Mouse (Mus musculus) liver, adult 2 months (tissue): ENCODE measurements at regions not wholly inside any gene's neighbourhood (a gene's known extent, or its start where the extent isn't known, plus 50 kb on each side); places are given as distances from the start of the nearest gene placed in this dataset.

ENCODE experiments used
- DNase-seq: peaks from one replicate; pipeline ENCODE4 v3.0.0-alpha.2; 2011; ENCODE audit warnings: low read depth, low spot score; ENCODE audit errors: extremely low read depth
- H3K27ac ChIP-seq: fragments of 200-500 bp; replicated peaks from 2 replicates; pipeline ENCODE4 v1.5.1; 2012; ENCODE audit warnings: low read depth, mild to moderate bottlenecking, control low read depth, inconsistent platforms, low read length; ENCODE audit not compliant: insufficient read depth
- H3K27me3 ChIP-seq: fragments of 200-500 bp; 2 replicates; pipeline ENCODE4 v1.6.1; 2012; ENCODE audit warnings: mild to moderate bottlenecking, moderate library complexity, low read length, inconsistent platforms; ENCODE audit not compliant: control insufficient read depth, insufficient read depth
- H3K36me3 ChIP-seq: fragments of 200-500 bp; 2 replicates; pipeline ENCODE4 v1.6.1; 2012; ENCODE audit warnings: low read length, inconsistent platforms; ENCODE audit not compliant: control insufficient read depth, insufficient read depth
- H3K4me1 ChIP-seq: fragments of 200-500 bp; 2 replicates; pipeline ENCODE4 v1.6.1; 2011; ENCODE audit warnings: low read length; ENCODE audit not compliant: control insufficient read depth, insufficient read depth
- H3K4me3 ChIP-seq: fragments of 200-500 bp; 2 replicates; pipeline ENCODE4 v1.5.1; 2011; ENCODE audit warnings: low read depth, mild to moderate bottlenecking, control low read depth, low read length, moderate library complexity; ENCODE audit not compliant: insufficient read depth
- H3K79me2 ChIP-seq: fragments of 200-500 bp; 2 replicates; pipeline ENCODE4 v1.6.1; 2012; ENCODE audit warnings: inconsistent platforms, mild to moderate bottlenecking, low read length, moderate library complexity; ENCODE audit not compliant: control insufficient read depth, insufficient read depth
- H3K9ac ChIP-seq: fragments of 200-500 bp; 2 replicates; pipeline ENCODE4 v1.6.1; 2012; ENCODE audit warnings: low read depth, mild to moderate bottlenecking, control low read depth, inconsistent platforms, low read length
- CTCF ChIP-seq: fragments of 200-500 bp; IDR thresholded peaks from 2 replicates; pipeline ENCODE4 v1.5.1; 2011; ENCODE audit warnings: low read depth, low read length, control low read depth
- POLR2A ChIP-seq: fragments of 200-500 bp; IDR thresholded peaks from 2 replicates; pipeline ENCODE4 v1.6.1; 2011; ENCODE audit warnings: low read length, control low read depth; ENCODE audit not compliant: insufficient read depth; ENCODE audit errors: extremely low read depth
- WGBS: fragments of 180-500 bp; shearing (Covaris S2); methylation state at CpG from one replicate; pipeline ENCODE4 v1.1.7; 2018; 5-methylcytosine and 5-hydroxymethylcytosine counted together

DNA sequence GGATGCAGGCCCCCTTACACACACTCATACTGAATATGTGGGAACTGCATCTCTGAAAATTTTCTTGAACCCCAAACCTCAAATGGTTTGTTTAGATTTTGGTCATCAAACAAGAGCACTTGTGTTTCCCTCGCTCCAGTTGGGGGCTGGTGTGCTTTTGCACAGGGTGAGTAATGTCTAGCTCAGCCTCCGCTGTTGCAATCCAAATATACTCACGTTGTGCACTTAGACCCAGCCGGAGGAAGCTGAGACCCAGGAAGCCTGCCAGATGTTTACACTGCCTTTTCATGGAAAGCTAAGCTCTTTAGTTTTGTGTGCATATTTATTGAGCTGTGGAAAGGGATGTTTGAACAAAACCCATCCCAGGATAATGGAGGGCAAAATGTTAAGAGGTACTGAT lies 148.9 kb upstream of the Gm12728 start:
- peak; percentile 94 for DNase-seq
- Histone ChIP-seq H3K9ac (no peak overlapping the region), H3K27ac (no peak overlapping the region), H3K4me3 (no peak overlapping the region), H3K36me3 (no peaks in the 10 kb centered on the region), H3K79me2 (no peaks in the 10 kb centered on the region), H3K27me3 (no peaks in the 10 kb centered on the region), H3K4me1 (peaks cover 10% of the 10 kb centered on the region)
- WGBS, result 20% methylated on average over 4 of the region's 4 CpGs
- TF ChIP-seq CTCF, result no peak
- TF ChIP-seq POLR2A, result no peak

DNA sequence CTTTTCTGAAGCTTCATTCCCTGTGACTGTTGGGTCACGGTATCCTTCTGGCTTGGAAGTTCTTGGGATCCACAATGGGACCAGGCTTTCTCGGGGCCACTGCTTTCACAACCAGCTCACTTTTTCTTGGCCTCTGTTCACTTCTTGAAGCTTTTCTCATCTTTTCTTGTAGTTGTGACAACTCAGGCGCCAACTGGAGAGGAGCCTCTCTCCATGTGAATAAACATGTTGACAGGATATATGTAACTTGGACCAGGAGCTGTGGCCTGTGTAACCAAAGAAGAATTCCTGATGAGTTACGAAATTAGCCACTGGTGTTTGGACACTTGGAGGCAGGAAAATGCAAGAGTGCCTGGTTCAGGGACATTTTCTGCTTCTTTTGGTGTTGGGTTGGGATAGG lies 148.1 kb upstream of the Gm12728 start:
- no peaks in the 10 kb centered on the region for H3K79me2 ChIP-seq
- WGBS, result 24% methylated on average over 4 of the region's 4 CpGs
- no peaks in the 10 kb centered on the region for H3K27me3 ChIP-seq
- peaks cover 10% of the 10 kb centered on the region for H3K4me1 ChIP-seq
- peak overlapping the region; percentile 54 for H3K27ac ChIP-seq
- H3K4me3 ChIP-seq, result no peak overlapping the region
- no peak overlapping the region for H3K9ac ChIP-seq
- no peaks in the 10 kb centered on the region for H3K36me3 ChIP-seq
- peak; percentile 82 for DNase-seq
- TF ChIP-seq CTCF (no peak), POLR2A (no peak)

GRCm38 (mm10) chr4:105648820-105649446 lies 140.7 kb upstream of the Gm12728 start:
- TF ChIP-seq CTCF (no peak), POLR2A (no peak)
- 83% methylated on average over 7 of the region's 7 CpGs for WGBS
- no peaks in the 10 kb centered on the region for H3K36me3 ChIP-seq
- no peak overlapping the region for H3K27ac ChIP-seq
- H3K27me3 ChIP-seq, result no peaks in the 10 kb centered on the region
- no peak overlapping the region for H3K9ac ChIP-seq
- DNase-seq, result no peak
- H3K4me3 ChIP-seq, result no peak overlapping the region
- H3K4me1 ChIP-seq, result no peaks in the 10 kb centered on the region
- no peaks in the 10 kb centered on the region for H3K79me2 ChIP-seq

- TF ChIP-seq CTCF (no peak), POLR2A (no peak)
- WGBS, result 86% methylated on average over 2 of the region's 2 CpGs
- no peak overlapping the region for H3K4me3 ChIP-seq
- H3K27ac ChIP-seq, result no peak overlapping the region
- H3K36me3 ChIP-seq, result no peaks in the 10 kb centered on the region
- no peaks in the 10 kb centered on the region for H3K79me2 ChIP-seq
- H3K27me3 ChIP-seq, result no peaks in the 10 kb centered on the region
- no peaks in the 10 kb centered on the region for H3K4me1 ChIP-seq
- H3K9ac ChIP-seq, result no peak overlapping the region
- no peak for DNase-seq
Observed at GRCm38 (mm10) chr4:105649447-105649833, 140.2 kb upstream of the Gm12728 start.

DNA sequence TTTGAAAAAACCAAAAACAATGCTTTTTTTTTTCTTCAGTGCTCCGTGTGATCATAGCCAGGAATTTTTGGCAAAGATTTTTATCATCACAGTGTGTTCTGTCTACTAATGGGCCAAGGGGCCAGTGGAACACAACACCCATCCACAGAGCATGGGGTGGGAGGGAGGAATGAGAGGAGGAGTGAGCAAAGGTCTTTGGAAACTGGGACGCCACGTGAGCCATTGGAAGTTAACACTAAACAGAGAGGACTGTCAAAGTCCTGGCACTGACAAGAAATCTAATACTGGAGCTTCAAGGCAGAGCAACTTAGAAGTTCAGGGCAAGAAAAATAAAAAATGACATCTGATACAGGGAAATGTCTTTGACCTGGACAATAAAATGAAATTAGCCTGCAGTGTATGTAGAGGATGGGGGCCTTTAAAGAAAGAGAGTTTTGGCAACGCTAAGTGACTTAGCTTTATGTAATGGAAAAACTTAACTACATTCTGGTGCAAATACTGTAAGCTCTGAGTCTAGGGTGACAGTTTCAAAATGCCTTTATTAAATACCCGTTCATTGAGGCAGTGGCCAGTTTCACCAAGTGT lies 133.5 kb upstream of the Gm12728 start:
- Histone ChIP-seq H3K4me1 (peaks cover 4% of the 10 kb centered on the region; the same call in 1 of the 2 replicates), H3K9ac (no peak overlapping the region), H3K27me3 (no peaks in the 10 kb centered on the region), H3K36me3 (no peaks in the 10 kb centered on the region), H3K4me3 (no peak overlapping the region), H3K27ac (no peak overlapping the region), H3K79me2 (no peaks in the 10 kb centered on the region)
- TF ChIP-seq CTCF, result no peak
- no peak for TF ChIP-seq POLR2A
- WGBS, result 23% methylated on average over 5 of the region's 5 CpGs
- DNase-seq, result peak; percentile 96

- no peaks in the 10 kb centered on the region for H3K36me3 ChIP-seq
- peaks cover 4% of the 10 kb centered on the region; the same call in 1 of the 2 replicates for H3K4me1 ChIP-seq
- H3K9ac ChIP-seq, result no peak overlapping the region
- TF ChIP-seq CTCF (no peak), POLR2A (no peak)
- no peaks in the 10 kb centered on the region for H3K27me3 ChIP-seq
- H3K79me2 ChIP-seq, result no peaks in the 10 kb centered on the region
- no peak for DNase-seq
- H3K4me3 ChIP-seq, result no peak overlapping the region
- 85% methylated on average over 3 of the region's 3 CpGs for WGBS
- H3K27ac ChIP-seq, result no peak overlapping the region
Observed at GRCm38 (mm10) chr4:105658581-105658980, 131.1 kb upstream of the Gm12728 start.
